Mouse (Mus musculus): ENCODE measurements around the gene Olfr1432. TPM values are rescaled to one million over a fixed set of nuclear protein-coding genes. Genes with fewer than 3 reads are reported as not detected.
"Not testable (repeated sequence)": the region's sequence is repeated elsewhere in the genome, so short reads cannot be mapped to it uniquely, and the experiment has no call there.

Olfr1432 gene
- not detected in 2 replicates for polyA plus RNA-seq (2014; fragmentation: Nextera tagmentation; extraction: Ambion mirVana)

DNA sequence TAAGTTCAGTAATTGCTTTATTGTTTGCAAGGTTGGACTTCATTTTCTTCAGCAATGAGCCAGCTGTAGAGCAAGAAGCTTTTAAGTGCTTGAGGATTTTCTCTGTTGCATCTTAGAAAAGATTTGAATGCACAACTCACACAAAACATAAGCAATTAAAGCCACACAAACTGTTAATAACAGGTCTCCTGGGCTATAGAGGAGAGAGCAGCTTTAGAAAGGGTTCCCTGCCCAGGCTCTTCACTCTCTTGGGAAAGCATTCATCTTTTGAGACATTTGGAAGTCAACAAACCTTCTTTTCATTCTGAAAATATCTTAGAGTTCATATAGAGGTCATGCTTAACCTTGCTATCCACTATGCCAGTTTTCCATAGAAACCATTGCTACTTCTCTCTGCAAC, at the start of gene Olfr1432:
Olfr1432 (minus strand) TSS at position 101 of the 400 bp plus-strand sequence.
- not testable (repeated sequence) for ATAC-seq (replicated peaks; ENCODE audit: low FRiP score)

GRCm38 (mm10) chr19:12279554-12279953, 47.2 kb upstream of the Olfr1432 start, which contains the start of gene Olfr1434:
TSS of gene Olfr1434 (plus strand) at chr19:12279854.
- WGBS = 59% methylated on average over 2 of the region's 2 CpGs
- no peak for ATAC-seq (replicated peaks; ENCODE audit: low FRiP score)
- H3K4me3 ChIP-seq (ENCODE audit: low read depth, low read length) = no peak within 1 kb of the TSS

More for the DNA sequence above, at the start of gene Olfr1432:
- H3K4me1 ChIP-seq (replicated peaks; ENCODE audit: control insufficient read depth, insufficient read depth, low read length); H3K4me2 ChIP-seq; H3K27me3 ChIP-seq (replicated peaks; ENCODE audit: control insufficient read depth, insufficient read depth, low read length); H3K27ac ChIP-seq (ENCODE audit: low read depth, low read length); H3K36me3 ChIP-seq (ENCODE audit: control insufficient read depth, insufficient read depth, low read length); H3K9me3 ChIP-seq (ENCODE audit: control insufficient read depth, low read length); DNase-seq (ENCODE audit: low spot score); H3K4me3 ChIP-seq (ENCODE audit: low read depth, low read length); H3K9ac ChIP-seq (ENCODE audit: low read depth, low read length): not testable (repeated sequence)

DNA sequence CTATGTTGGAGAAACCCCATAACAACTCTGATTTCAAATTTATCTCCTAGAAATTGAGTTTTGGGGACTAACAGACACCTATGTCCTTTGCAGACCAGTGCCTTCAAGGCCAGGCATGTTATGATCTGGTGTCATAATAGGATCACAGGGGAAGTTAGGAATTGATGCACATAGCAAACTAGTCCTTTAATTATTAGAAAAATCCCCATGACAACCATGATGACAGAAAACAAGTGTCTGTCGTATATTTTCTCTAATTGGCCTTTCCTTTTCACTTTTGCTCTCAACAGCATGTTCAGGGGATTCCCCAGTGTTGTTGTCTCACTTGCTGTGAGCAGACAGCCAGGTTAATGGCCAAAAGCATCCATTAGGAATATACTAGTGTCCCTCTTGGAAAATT, 28.3 kb upstream of the Olfr1432 start, which contains the start of gene Olfr235:
Olfr235 (plus strand) TSS at position 301 of the 400 bp plus-strand sequence.
- WGBS = 41% methylated on average over 1 of the region's 1 CpGs
- no peak within 1 kb of the TSS for H3K9ac ChIP-seq (ENCODE audit: low read depth, low read length)
- ATAC-seq (replicated peaks; ENCODE audit: low FRiP score) = no peak

More at GRCm38 (mm10) chr19:12279554-12279953, 47.2 kb upstream of the Olfr1432 start, which contains the start of gene Olfr1434:
- no peak for DNase-seq (ENCODE audit: low spot score)
- Histone ChIP-seq H3K4me1 (replicated peaks; ENCODE audit: control insufficient read depth, insufficient read depth, low read length) (no peaks in the 10 kb centered on the region), H3K9ac (ENCODE audit: low read depth, low read length) (no peak within 1 kb of the TSS), H3K9me3 (ENCODE audit: control insufficient read depth, low read length) (no peaks in the 10 kb centered on the region), H3K4me2 (no peak within 1 kb of the TSS), H3K27me3 (replicated peaks; ENCODE audit: control insufficient read depth, insufficient read depth, low read length) (no peaks in the 10 kb centered on the region), H3K36me3 (ENCODE audit: control insufficient read depth, insufficient read depth, low read length) (no peaks in the 10 kb centered on the region), H3K27ac (ENCODE audit: low read depth, low read length) (no peak within 1 kb of the TSS)

DNA sequence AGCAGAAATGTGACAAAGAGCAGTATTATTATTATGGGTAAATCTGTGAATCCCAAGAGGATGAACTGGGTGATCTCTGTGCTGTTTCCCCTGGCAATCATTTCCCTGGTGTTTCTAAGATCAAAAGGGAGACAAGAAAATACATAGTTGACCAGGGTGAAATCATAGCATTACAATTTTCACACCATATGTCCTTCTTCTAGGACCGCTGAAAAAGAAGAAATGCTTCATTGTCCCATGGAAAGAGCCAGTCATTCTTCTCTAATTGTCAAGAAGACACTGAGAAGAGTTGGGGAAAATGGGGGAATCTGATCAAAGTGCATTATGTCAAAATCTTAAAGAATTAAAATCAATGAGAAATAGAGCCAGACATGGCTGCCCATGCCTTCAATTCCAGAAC, 9.2 kb upstream of the Olfr1432 start, which contains the start of gene Olfr262:
Olfr262 (minus strand) TSS at position 101 of the 400 bp plus-strand sequence.
- Histone ChIP-seq H3K9me3 (ENCODE audit: control insufficient read depth, low read length) (no peaks in the 10 kb centered on the region), H3K4me1 (replicated peaks; ENCODE audit: control insufficient read depth, insufficient read depth, low read length) (no peaks in the 10 kb centered on the region), H3K27ac (ENCODE audit: low read depth, low read length) (no peak within 1 kb of the TSS), H3K36me3 (ENCODE audit: control insufficient read depth, insufficient read depth, low read length) (no peaks in the 10 kb centered on the region), H3K9ac (ENCODE audit: low read depth, low read length) (no peak within 1 kb of the TSS), H3K4me2 (no peak within 1 kb of the TSS), H3K27me3 (replicated peaks; ENCODE audit: control insufficient read depth, insufficient read depth, low read length) (no peaks in the 10 kb centered on the region), H3K4me3 (ENCODE audit: low read depth, low read length) (no peak within 1 kb of the TSS)
- 72% methylated on average over 1 of the region's 1 CpGs for WGBS
- DNase-seq (ENCODE audit: low spot score) (no peak), ATAC-seq (replicated peaks; ENCODE audit: low FRiP score) (no peak)

More for the DNA sequence above, 28.3 kb upstream of the Olfr1432 start, which contains the start of gene Olfr235:
- Histone ChIP-seq H3K27me3 (replicated peaks; ENCODE audit: control insufficient read depth, insufficient read depth, low read length) (no peaks in the 10 kb centered on the region), H3K27ac (ENCODE audit: low read depth, low read length) (no peak within 1 kb of the TSS), H3K4me3 (ENCODE audit: low read depth, low read length) (no peak within 1 kb of the TSS), H3K36me3 (ENCODE audit: control insufficient read depth, insufficient read depth, low read length) (no peaks in the 10 kb centered on the region), H3K4me2 (no peak within 1 kb of the TSS), H3K4me1 (replicated peaks; ENCODE audit: control insufficient read depth, insufficient read depth, low read length) (no peaks in the 10 kb centered on the region), H3K9me3 (ENCODE audit: control insufficient read depth, low read length) (no peaks in the 10 kb centered on the region)
- no peak for DNase-seq (ENCODE audit: low spot score)

GRCm38 (mm10) chr19:12200334-12200733, 32.1 kb downstream of the Olfr1432 start, which contains the start of gene Olfr1431:
TSS of gene Olfr1431 (plus strand) at chr19:12200634.
- no peaks in the 10 kb centered on the region for H3K9me3 ChIP-seq (ENCODE audit: control insufficient read depth, low read length)
- no peak within 1 kb of the TSS for H3K4me3 ChIP-seq (ENCODE audit: low read depth, low read length)
- H3K27me3 ChIP-seq (replicated peaks; ENCODE audit: control insufficient read depth, insufficient read depth, low read length) = no peaks in the 10 kb centered on the region
- no peak within 1 kb of the TSS for H3K27ac ChIP-seq (ENCODE audit: low read depth, low read length)
- no peaks in the 10 kb centered on the region for H3K36me3 ChIP-seq (ENCODE audit: control insufficient read depth, insufficient read depth, low read length)
- DNase-seq (ENCODE audit: low spot score) = no peak
- no peak within 1 kb of the TSS for H3K9ac ChIP-seq (ENCODE audit: low read depth, low read length)
- no peak within 1 kb of the TSS for H3K4me2 ChIP-seq
- WGBS = 73% methylated on average over 1 of the region's 1 CpGs
- no peaks in the 10 kb centered on the region for H3K4me1 ChIP-seq (replicated peaks; ENCODE audit: control insufficient read depth, insufficient read depth, low read length)
- no peak for ATAC-seq (replicated peaks; ENCODE audit: low FRiP score)

DNA sequence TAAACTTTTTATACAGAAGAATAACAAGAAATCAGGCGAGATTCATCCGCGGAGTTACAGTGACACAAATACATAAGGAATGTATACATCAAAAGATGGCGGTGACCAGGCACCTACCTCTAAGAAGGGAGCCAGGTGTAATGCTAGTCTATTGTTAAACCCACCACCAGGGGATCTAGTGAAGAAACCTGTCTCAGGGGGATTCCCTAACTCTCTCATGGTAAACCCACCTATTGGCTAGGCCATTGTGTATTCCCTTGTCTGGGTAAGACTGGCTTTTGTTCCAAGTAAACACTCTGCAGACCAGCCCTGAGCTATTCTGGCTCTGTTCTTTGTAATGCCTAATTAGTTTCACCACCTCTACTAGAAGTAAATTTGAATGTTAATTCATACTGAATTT, 33.3 kb downstream of the Olfr1432 start:
- not testable (repeated sequence) for H3K9ac ChIP-seq (ENCODE audit: low read depth, low read length); H3K27ac ChIP-seq (ENCODE audit: low read depth, low read length); H3K4me3 ChIP-seq (ENCODE audit: low read depth, low read length); H3K4me2 ChIP-seq; H3K27me3 ChIP-seq (replicated peaks; ENCODE audit: control insufficient read depth, insufficient read depth, low read length); H3K4me1 ChIP-seq (replicated peaks; ENCODE audit: control insufficient read depth, insufficient read depth, low read length); DNase-seq (ENCODE audit: low spot score); ATAC-seq (replicated peaks; ENCODE audit: low FRiP score); H3K9me3 ChIP-seq (ENCODE audit: control insufficient read depth, low read length); H3K36me3 ChIP-seq (ENCODE audit: control insufficient read depth, insufficient read depth, low read length)
- 79% methylated on average over 4 of the region's 4 CpGs for WGBS

Other genes with a start within 250 kb of the Olfr1432 start
- gene Olfr1423, start 191.3 kb downstream of the Olfr1432 start, polyA plus RNA-seq (2014; fragmentation: Nextera tagmentation; extraction: Ambion mirVana) = 0.03 and 0.06 TPM in 2 replicates
- gene Olfr1424, start 169.9 kb downstream of the Olfr1432 start, polyA plus RNA-seq (2014; fragmentation: Nextera tagmentation; extraction: Ambion mirVana) = 0.17 TPM in 1 of 2 replicates, not detected in the other
- not detected in 2 replicates for gene Olfr1425, start 154.9 kb downstream of the Olfr1432 start, polyA plus RNA-seq (2014; fragmentation: Nextera tagmentation; extraction: Ambion mirVana)
- gene Olfr1426, start 140.6 kb downstream of the Olfr1432 start, polyA plus RNA-seq (2014; fragmentation: Nextera tagmentation; extraction: Ambion mirVana) = not detected in 2 replicates
- gene Olfr1427, start 129.3 kb downstream of the Olfr1432 start, polyA plus RNA-seq (2014; fragmentation: Nextera tagmentation; extraction: Ambion mirVana) = not detected in 2 replicates
- not detected in 2 replicates for gene Olfr1428, start 116.7 kb downstream of the Olfr1432 start, polyA plus RNA-seq (2014; fragmentation: Nextera tagmentation; extraction: Ambion mirVana)
- 0.05 TPM in 1 of 2 replicates, not detected in the other for gene Olfr76, start 109.4 kb downstream of the Olfr1432 start, polyA plus RNA-seq (2014; fragmentation: Nextera tagmentation; extraction: Ambion mirVana)
- not detected in 2 replicates for gene Olfr1555-ps1, start 62.5 kb downstream of the Olfr1432 start, polyA plus RNA-seq (2014; fragmentation: Nextera tagmentation; extraction: Ambion mirVana)
- gene Olfr1431, start 32.0 kb downstream of the Olfr1432 start, polyA plus RNA-seq (2014; fragmentation: Nextera tagmentation; extraction: Ambion mirVana) = not detected in 2 replicates
- gene Olfr262, start 9.1 kb upstream of the Olfr1432 start, polyA plus RNA-seq (2014; fragmentation: Nextera tagmentation; extraction: Ambion mirVana) = not detected in 2 replicates
- not detected in 2 replicates for gene Olfr235, start 28.4 kb upstream of the Olfr1432 start, polyA plus RNA-seq (2014; fragmentation: Nextera tagmentation; extraction: Ambion mirVana)
- gene Olfr1434, start 47.3 kb upstream of the Olfr1432 start, polyA plus RNA-seq (2014; fragmentation: Nextera tagmentation; extraction: Ambion mirVana) = not detected in 2 replicates
- gene Olfr1436, start 66.5 kb upstream of the Olfr1432 start, polyA plus RNA-seq (2014; fragmentation: Nextera tagmentation; extraction: Ambion mirVana) = not detected in 2 replicates
- not detected in 2 replicates for gene Olfr1437, start 92.5 kb upstream of the Olfr1432 start, polyA plus RNA-seq (2014; fragmentation: Nextera tagmentation; extraction: Ambion mirVana)
- gene Olfr1438-ps1, start 103.3 kb upstream of the Olfr1432 start, polyA plus RNA-seq (2014; fragmentation: Nextera tagmentation; extraction: Ambion mirVana) = not detected in 2 replicates
- not detected in 2 replicates for gene Olfr1440, start 154.7 kb upstream of the Olfr1432 start, polyA plus RNA-seq (2014; fragmentation: Nextera tagmentation; extraction: Ambion mirVana)
- gene Olfr1441, start 184.8 kb upstream of the Olfr1432 start, polyA plus RNA-seq (2014; fragmentation: Nextera tagmentation; extraction: Ambion mirVana) = not detected in 2 replicates
- not detected in 2 replicates for gene Pfpl, start 195.3 kb upstream of the Olfr1432 start, polyA plus RNA-seq (2014; fragmentation: Nextera tagmentation; extraction: Ambion mirVana)
- 0.81 and 1.2 TPM in 2 replicates for gene Mpeg1, start 228.2 kb upstream of the Olfr1432 start, polyA plus RNA-seq (2014; fragmentation: Nextera tagmentation; extraction: Ambion mirVana)